Mouse (Mus musculus): ENCODE data around the gene C530008M17Rik.

DNA sequence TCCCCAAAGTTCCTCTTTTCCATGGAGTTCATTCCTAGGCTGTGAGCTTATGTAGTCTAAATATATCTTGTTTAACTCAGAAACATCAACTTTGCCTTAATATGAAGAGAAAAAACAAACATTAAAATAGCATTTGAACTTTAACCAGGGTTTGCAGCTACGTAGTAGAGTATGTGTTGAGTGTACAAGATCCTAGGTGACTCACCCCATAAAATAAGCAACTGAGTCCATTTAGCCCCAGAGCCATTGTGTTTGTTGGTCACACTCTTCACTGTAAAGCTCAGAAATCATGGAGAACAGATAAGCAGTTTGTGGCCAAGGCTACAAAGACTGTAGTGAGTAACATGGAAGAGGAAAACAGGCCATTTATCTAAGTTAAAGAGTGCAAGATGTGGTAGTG lies 227.8 kb downstream of the C530008M17Rik start:
- TF ChIP-seq CTCF (IDR thresholded peaks at IDR 0.05) (no peak), EP300 (IDR thresholded peaks at IDR 0.05) (no peak)

Measured in lung, postnatal 0 days (tissue).